Mouse (Mus musculus) heart, postnatal 0 days (tissue): ENCODE measurements around the gene Adgrg7. TPM values are rescaled to one million over a fixed set of nuclear protein-coding genes. Genes with fewer than 3 reads are reported as not detected.

Source experiments
- ATAC-seq: fragments of 200-750 bp; cut with Nextera tagmentation; 2 replicates; pipeline ENCODE4 v1.8.0; 2017; ENCODE audit warnings: low read depth, moderate number of reproducible peaks, moderate library complexity; ENCODE audit not compliant: insufficient read depth
- DNase-seq: peaks from one replicate; pipeline ENCODE4 v3.0.0-alpha.2; 2016; ENCODE audit warnings: low spot score
- H3K27ac ChIP-seq: fragments of 300-500 bp; sonication (generic); 2 replicates; pipeline ENCODE4 v1.5.1; 2014; ENCODE audit warnings: low read depth, mild to moderate bottlenecking
- H3K27me3 ChIP-seq: fragments of 300-500 bp; sonication (generic); 2 replicates; pipeline ENCODE4 v1.6.1; 2014; ENCODE audit warnings: low read length, mixed read lengths; ENCODE audit not compliant: control insufficient read depth, insufficient read depth
- H3K36me3 ChIP-seq: fragments of 300-500 bp; sonication (generic); replicated peaks from 2 replicates; pipeline ENCODE4 v1.6.1; 2014; ENCODE audit warnings: low read length, mixed read lengths; ENCODE audit not compliant: control insufficient read depth, insufficient read depth
- H3K4me1 ChIP-seq: fragments of 300-500 bp; sonication (generic); 2 replicates; pipeline ENCODE4 v1.6.1; 2014; ENCODE audit warnings: antibody characterized with exemption; ENCODE audit not compliant: control insufficient read depth, insufficient read depth
- H3K4me2 ChIP-seq: fragments of 300-500 bp; sonication (generic); 2 replicates; pipeline ENCODE4 v1.6.1; 2014; ENCODE audit warnings: low read depth, mild to moderate bottlenecking, low read length, moderate library complexity
- H3K4me3 ChIP-seq: fragments of 300-500 bp; sonication (generic); 2 replicates; pipeline ENCODE4 v1.5.1; 2014; ENCODE audit warnings: low read depth, low read length
- H3K9ac ChIP-seq: fragments of 300-500 bp; sonication (generic); replicated peaks from 2 replicates; pipeline ENCODE4 v1.6.1; 2014; ENCODE audit warnings: low read depth, low read length, mixed read lengths
- H3K9me3 ChIP-seq: fragments of 300-500 bp; sonication (generic); replicated peaks from 2 replicates; pipeline ENCODE4 v1.6.1; 2016; ENCODE audit warnings: low read length; ENCODE audit not compliant: control insufficient read depth
- CTCF ChIP-seq: IDR thresholded peaks from 2 replicates; pipeline ENCODE4 v1.5.1; 2016; ENCODE audit warnings: antibody characterized with exemption, control low read depth, low read depth
- EP300 ChIP-seq: IDR thresholded peaks from 2 replicates; pipeline ENCODE4 v1.6.1; 2016; ENCODE audit warnings: antibody characterized with exemption, low read depth
- WGBS: fragments of 180-500 bp; shearing (Covaris S2); extraction: QIAGEN DNeasy Blood & Tissue Kit; methylation state at CpG from one replicate; pipeline ENCODE4 v1.1.7; 2014; 5-methylcytosine and 5-hydroxymethylcytosine counted together
- polyA plus RNA-seq: library from polyadenylated mRNA; unstranded; fragments of >200 nt; fragmentation: Nextera tagmentation; extraction: Ambion mirVana; gene quantifications from 2 replicates; pipeline ENCODE4 v1.2.1, GENCODE M21; 2015
- total RNA-seq: library from RNA; depleted of rRNA; stranded (reverse); fragments of >200 nt; gene quantifications from 2 replicates; pipeline ENCODE4 v1.2.3, GENCODE M21; 2014; ENCODE audit warnings: low replicate concordance

Adgrg7 gene
- total and polyA plus RNA-seq, 2 experiments from 2014 or later, result not detected

- Histone ChIP-seq H3K27ac (no peak overlapping the region), H3K4me3 (no peak overlapping the region), H3K4me2 (no peak overlapping the region), H3K4me1 (peaks cover 15% of the 10 kb centered on the region; the same call in 1 of the 2 replicates), H3K27me3 (no peaks in the 10 kb centered on the region), H3K9me3 (no peaks in the 10 kb centered on the region), H3K9ac (no peak overlapping the region), H3K36me3 (no peaks in the 10 kb centered on the region)
- ATAC-seq, result no peak
- TF ChIP-seq EP300 (no peak), CTCF (no peak)
- DNase-seq, result no peak
These were observed 76.6 kb downstream of the Adgrg7 start for GRCm38 (mm10) chr16:56719031-56719430.

DNA sequence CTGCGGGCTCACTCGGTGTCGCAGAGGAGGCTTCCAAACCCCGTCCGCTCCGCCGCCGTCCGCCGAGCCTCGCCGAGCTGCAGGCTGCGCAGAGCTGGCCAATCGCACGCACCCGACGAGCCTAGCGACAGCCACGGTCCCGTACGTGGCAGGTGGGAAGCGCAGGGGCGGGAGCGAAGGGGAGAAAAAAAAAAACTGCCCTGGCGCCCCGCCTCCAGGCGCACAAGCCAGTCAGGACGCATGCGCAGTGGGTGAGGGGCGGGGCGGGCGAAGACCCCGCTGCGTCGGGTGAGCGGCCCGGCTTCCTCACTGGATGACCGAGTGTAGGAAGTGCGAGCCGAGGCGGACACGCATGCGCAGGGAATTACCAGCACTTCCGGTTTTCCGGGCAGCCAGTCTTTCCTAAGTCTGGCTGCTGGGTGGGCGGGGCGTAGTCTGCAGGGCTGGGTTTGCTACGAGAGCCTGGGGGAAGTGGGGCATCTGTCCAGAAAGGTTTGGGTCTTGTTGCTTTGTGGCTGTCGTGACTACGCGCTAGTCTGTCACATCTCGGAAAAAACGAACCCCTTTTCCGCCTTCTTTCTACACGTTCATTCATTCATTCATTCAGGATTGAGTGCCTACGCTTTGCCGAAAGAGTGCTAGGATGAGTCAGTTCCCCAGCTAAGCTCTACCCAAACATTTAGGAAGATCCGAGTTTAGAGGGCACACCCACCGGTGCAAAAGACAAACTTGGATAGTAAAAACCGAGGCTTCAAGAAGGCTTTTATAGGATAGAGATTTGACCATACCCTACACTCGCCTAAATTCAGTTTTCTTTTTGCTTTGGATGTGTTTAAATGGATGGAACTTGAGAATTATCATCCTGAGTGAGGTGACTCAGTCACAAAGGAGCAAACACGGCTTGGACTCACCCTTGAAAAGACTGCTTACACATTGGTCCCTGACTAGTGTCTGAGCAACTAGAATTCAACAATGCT is 78.1 kb downstream of the Adgrg7 start, which contains the start of gene Tfg:
Gene Tfg, minus strand, starts transcription at position 227 of the 977 bp plus-strand sequence.
- DNase-seq, result peak; percentile 99
- under 1% methylated on average over 61 of the region's 62 CpGs for WGBS

DNA sequence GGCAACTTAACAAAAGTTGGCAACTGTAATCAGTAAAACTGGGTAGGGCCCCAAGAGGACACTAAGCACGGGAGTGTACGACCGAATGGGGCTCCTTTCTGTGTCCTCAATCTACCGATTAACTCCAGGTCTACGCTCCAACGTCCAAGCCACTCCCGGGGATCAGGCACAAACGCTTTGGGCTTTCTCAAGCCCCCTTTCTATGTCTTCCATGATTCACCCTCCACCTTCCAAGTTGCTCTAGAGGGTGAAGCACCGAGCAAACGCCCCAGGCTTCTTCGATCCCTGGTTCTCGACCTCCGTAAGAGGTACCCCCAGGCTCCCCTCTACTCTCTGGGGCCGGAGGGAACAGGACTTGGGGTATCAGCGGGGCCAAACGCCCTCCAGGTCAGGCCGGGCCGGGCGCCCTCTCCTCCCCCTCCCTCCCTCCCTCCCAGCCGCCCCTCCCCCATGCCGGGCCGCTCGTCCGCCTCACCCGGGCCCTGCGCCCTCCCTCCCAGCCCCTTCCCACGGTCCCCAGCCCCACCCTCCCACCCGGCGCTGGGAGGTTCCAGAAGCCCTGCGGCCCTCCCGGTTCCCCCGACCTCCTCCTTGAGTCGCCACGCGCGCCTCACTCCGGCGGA is 79.0 kb downstream of the Adgrg7 start:
- peak; percentile 56 for ATAC-seq
- peak overlapping the region; percentile 97 for H3K27ac ChIP-seq
- H3K9me3 ChIP-seq, result no peaks in the 10 kb centered on the region
- peak overlapping the region; percentile 84 for H3K4me2 ChIP-seq
- TF ChIP-seq EP300, result no peak
- TF ChIP-seq CTCF, result no peak
- DNase-seq, result peak; percentile 21
- no peaks in the 10 kb centered on the region for H3K27me3 ChIP-seq
- WGBS, result under 1% methylated on average over 29 of the region's 38 CpGs
- H3K4me1 ChIP-seq, result peaks cover 15% of the 10 kb centered on the region; the same call in 1 of the 2 replicates
- peak overlapping the region; percentile 91 for H3K9ac ChIP-seq
- peak overlapping the region; percentile 76 for H3K4me3 ChIP-seq
- H3K36me3 ChIP-seq, result peaks cover 6% of the 10 kb centered on the region

More for the DNA sequence above, 78.1 kb downstream of the Adgrg7 start, which contains the start of gene Tfg:
- Histone ChIP-seq H3K27me3 (no peaks in the 10 kb centered on the region), H3K9ac (peak within 1 kb of the TSS; percentile 91), H3K4me3 (peak within 1 kb of the TSS; percentile 76), H3K36me3 (no peaks in the 10 kb centered on the region), H3K4me1 (peaks cover 15% of the 10 kb centered on the region; the same call in 1 of the 2 replicates), H3K9me3 (no peaks in the 10 kb centered on the region), H3K4me2 (peak within 1 kb of the TSS; percentile 84), H3K27ac (peak within 1 kb of the TSS; percentile 97)
- ATAC-seq, result peak; percentile 95
- no peak for TF ChIP-seq EP300
- no peak for TF ChIP-seq CTCF

DNA sequence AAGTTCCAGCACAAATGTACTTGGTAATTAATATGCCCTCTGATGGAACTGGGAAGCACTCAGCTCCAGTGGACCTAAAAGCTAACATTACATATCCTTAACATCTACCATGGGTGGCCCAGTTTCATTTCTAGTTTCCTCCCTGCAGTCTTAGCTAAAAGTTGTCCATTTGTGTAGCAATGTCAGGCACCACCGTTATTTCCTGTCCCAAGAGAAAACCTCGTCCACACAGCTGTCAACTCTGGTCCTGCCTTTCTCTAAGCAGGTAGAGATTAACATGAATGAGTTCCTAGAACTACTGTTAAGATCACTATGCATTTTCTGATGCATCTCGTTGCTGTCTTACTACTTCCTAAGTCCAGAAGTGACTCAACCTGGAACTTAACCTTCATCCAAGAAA is 80.0 kb downstream of the Adgrg7 start:
- WGBS, result 37% methylated on average over 3 of the region's 3 CpGs
- TF ChIP-seq CTCF (no peak), EP300 (no peak)
- peak overlapping the region; percentile 84 for H3K4me2 ChIP-seq
- DNase-seq (no peak), ATAC-seq (no peak)
- H3K9me3 ChIP-seq, result no peaks in the 10 kb centered on the region
- peak overlapping the region; percentile 76 for H3K4me3 ChIP-seq
- H3K27me3 ChIP-seq, result no peaks in the 10 kb centered on the region
- H3K4me1 ChIP-seq, result peaks cover 15% of the 10 kb centered on the region; the same call in 1 of the 2 replicates
- peaks cover 16% of the 10 kb centered on the region for H3K36me3 ChIP-seq
- no peak overlapping the region for H3K27ac ChIP-seq
- H3K9ac ChIP-seq, result no peak overlapping the region

- Histone ChIP-seq H3K27ac (no peak overlapping the region), H3K27me3 (no peaks in the 10 kb centered on the region), H3K4me3 (no peak overlapping the region), H3K36me3 (peaks cover 52% of the 10 kb centered on the region), H3K4me2 (no peak overlapping the region), H3K9me3 (no peaks in the 10 kb centered on the region), H3K9ac (no peak overlapping the region), H3K4me1 (peaks cover 5% of the 10 kb centered on the region; the same call in 1 of the 2 replicates)
- DNase-seq (no peak), ATAC-seq (no peak)
- WGBS, result 85% methylated on average over 3 of the region's 3 CpGs
- TF ChIP-seq CTCF (no peak), EP300 (no peak)
These were observed 85.6 kb downstream of the Adgrg7 start for GRCm38 (mm10) chr16:56710071-56710470.
